Mouse (Mus musculus): ENCODE data around the gene Icam4.
"Not testable (repeated sequence)": the region's sequence is repeated elsewhere in the genome, so short reads cannot be mapped to it uniquely, and the experiment has no call there.

The Icam4 gene

DNA sequence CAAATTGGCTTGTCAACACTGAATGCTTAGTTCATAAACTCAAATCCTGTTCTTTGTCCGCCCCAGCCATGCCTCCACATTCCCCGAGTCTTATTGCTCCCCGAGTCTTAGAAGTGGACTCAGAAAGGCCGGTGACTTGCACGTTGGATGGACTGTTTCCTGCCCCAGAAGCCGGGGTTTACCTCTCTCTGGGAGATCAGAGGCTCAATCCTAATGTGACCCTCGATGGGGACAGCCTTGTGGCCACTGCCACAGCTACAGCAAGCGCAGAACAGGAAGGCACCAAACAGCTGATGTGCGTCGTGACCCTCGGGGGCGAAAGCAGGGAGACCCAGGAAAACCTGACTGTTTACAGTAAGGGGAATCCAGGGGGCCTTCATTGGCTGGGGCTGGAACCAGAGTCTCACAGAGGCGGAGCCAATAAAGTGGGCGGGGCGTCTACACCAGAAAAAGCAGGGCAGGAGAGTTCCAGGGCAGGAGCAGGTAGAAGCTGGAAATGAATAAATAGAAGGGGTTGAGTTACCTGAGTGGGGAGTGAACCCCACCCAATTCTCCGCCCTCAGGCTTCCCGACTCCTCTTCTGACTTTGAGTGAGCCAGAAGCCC, 5.4 kb downstream of the Icam4 start:
- no peak for DNase-seq (ENCODE audit: low read depth, low spot score)

DNA sequence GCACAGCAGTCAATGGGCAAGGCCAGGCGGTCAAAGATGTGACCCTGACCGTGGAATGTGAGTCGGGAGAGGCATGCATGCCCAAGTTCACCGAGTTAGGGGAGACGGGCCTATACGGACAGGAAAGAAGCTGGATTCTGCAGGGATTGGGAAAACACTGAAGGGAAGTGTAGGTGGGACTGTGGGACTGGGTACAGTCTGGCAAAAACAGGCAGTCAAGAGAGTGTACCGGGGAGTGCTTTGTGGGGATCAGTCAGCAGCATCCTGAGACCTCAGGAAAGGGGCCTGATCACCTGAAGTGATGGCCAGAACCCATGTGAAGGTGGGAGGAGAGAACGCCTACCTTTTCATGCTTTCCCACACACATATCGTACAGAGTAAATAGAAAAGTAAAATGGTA, 6.4 kb downstream of the Icam4 start:
- no peak for DNase-seq (ENCODE audit: low read depth, low spot score)

DNA sequence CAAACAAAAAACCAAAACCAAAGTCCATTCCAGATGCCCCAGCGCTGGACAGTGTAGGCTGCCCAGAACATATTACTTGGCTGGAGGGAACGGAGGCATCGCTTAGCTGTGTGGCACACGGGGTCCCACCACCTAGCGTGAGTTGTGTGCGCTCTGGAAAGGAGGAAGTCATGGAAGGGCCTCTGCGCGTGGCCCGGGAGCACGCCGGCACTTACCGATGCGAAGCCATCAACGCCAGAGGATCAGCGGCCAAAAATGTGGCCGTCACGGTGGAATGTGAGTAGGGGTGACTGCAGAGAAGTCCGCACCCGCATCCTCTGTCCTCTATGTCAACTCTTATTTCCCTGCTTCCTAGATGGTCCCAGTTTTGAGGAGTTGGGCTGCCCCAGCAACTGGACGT, 7.0 kb downstream of the Icam4 start:
- DNase-seq (ENCODE audit: low read depth, low spot score) = no peak

DNA sequence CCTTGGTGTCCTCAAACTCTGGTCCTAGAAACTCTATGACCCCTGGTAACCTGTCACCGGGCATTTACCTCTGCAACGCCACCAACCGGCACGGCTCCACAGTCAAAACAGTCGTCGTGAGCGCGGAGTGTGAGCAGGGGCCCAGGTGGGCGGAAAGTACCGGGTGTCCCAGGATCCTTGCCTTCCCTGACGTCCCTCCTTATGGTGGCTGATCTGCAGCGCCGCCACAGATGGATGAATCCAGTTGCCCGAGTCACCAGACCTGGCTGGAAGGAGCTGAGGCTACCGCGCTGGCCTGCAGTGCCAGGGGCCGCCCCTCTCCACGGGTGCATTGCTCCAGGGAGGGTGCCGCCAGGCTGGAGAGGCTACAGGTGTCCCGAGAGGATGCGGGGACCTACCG, 7.5 kb downstream of the Icam4 start:
- DNase-seq (ENCODE audit: low read depth, low spot score) = no peak

DNA sequence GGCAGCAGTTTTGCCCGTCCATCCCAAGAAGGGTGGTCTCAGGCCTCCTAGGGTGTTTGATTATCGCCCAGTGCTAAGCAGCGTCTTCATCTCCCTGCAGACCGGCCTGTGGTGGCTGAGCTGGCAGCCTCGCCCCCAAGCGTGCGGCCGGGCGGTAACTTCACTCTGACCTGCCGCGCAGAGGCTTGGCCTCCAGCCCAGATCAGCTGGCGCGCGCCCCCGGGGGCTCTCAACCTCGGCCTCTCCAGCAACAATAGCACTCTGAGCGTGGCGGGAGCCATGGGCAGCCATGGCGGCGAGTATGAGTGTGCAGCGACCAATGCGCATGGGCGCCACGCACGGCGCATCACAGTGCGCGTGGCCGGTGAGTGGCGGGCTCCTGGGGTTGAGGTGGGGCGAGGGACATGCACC, 8.3 kb downstream of the Icam4 start:
- DNase-seq (ENCODE audit: low read depth, low spot score) = no peak

DNA sequence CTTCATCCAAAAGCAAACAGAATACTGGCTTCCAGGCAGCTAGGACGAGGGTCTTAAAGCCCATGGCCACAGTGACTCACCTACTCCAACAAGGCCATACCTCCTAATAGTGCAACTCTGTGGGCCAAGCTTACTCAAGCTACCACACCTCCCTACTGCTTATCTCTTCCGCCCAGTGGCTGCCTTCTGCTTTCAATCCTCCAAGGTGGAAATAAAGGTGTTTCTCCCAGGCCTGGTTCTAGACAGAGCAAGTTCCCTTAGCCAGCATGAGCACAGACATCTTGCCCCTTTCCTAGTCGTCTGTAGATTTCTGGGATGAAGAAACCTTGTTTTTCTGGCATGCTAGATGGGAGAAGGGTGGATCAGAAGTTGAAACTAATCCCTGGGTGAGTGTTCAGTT, 10.6 kb downstream of the Icam4 start:
- DNase-seq (ENCODE audit: low read depth, low spot score) = no peak

DNA sequence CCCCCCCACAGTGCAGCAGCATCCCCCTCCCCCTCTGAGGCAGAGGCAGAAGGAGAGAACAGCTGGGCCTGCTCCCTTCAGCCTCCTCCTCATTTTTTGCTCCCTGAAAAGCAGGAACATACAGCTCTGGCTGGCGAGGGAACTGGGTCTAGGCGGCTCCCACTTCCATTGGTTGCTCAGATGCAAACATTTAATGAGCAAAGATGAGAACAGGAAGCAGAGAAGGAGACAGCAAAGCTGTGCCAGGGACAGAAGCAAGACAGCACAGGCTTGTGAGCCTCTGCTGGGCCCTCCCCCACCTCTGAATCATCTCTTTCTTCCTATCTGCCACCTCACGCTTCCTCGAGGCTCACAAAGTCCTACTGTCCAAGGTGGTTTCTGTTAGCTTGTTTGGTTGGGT, 12.1 kb downstream of the Icam4 start:
- peak; percentile 95 for DNase-seq (ENCODE audit: low read depth, low spot score)

DNA sequence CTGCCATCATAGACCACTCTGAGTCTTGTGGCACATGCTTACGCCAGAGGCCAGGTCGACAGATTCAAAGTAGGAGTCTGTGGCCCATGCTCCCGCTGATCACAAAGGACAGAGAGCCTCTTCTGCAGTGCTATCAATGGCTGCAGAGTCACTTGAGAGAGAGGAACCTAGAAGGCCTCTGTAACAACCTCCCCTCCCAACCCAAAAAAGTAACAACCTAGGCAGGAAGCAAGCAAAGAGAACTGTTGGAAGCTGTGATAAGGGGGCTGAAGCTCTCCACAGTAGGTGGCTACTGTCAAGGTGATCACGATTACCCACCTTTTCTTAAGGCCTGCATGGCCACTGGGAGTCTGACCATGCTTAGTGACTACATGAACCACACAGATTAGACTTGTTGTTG, 14.4 kb downstream of the Icam4 start:
- no peak for DNase-seq (ENCODE audit: low read depth, low spot score)

DNA sequence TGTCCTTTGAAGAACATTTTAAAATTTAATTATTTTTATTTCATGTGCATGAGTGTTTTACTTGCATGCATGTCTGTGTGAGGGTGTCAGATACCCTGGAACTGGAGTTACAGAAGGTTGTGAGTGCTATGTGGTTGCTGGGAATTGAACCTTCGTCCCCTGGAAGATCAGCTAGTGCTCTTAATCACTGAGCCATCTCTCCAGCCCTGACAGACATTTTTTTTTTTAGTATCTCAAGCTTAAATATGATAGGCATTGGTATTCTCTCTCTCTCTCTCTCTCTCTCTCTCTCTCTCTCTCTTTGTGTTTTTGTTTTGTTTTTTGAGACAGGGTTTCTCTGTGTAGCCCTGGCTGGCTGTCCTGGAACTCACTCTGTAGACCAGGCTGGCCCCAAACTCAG, 15.6 kb downstream of the Icam4 start:
- DNase-seq (ENCODE audit: low read depth, low spot score) = not testable (repeated sequence)

DNA sequence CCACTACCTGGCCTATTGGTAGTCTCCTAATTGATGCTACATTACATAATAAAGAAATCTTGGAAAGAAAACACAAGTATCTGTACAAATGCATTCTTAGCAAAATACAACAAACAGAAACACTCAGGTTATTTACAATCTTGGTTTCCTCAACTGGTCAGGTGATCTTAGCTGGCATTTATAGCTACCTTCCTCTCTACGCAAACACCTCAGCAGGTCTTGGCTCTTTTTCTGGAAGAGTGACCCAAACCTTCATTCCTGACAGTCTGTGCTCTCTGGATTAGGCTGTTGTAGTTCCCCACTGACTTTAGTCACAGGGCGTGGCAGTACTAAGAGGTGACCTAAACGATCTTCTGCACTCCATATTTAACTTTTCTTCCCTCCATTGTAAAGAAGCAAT, 16.1 kb downstream of the Icam4 start:
- DNase-seq (ENCODE audit: low read depth, low spot score) = no peak

DNA sequence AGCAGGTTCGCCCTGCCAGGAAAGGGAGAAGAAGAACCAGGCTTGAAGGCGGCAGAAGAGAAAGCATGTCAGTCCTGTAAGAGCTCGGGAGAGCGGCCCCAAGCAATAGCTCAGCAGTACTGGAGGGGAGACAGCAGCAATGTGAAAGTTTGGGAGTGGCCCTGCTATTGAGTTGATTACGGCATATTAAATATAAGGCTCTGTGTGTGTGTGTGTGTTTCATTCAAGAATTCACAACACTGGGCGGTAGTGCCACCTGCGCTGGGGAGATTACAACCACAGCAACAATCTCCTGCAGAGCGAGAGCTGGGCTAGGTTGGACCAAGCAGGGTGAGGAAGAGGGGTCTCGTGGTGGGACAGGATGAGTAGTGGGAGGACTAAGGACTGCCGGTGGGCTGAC, 22.4 kb downstream of the Icam4 start:
- DNase-seq (ENCODE audit: low read depth, low spot score) = no peak

DNA sequence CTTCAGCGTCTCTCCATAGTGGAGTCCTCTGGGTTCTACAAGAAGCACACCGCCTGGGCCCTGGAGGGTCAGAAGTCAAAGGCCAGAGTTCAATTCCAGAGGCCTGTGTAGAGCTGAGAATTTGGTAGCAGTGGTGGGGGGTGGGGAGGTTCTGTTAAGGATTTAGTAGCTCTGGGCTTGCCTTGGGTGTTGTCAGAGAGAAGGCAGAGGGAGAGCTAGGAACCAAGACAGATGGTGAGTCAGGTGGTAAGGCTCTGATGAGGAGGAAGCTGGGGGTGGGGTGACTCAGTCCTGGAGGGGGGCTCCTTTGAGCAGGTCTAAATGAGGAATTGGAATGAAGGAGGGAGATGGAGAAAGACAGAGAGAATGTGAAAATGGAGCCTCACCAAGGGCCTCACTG, 33.8 kb downstream of the Icam4 start:
- DNase-seq (ENCODE audit: low read depth, low spot score) = peak; percentile 92

DNA sequence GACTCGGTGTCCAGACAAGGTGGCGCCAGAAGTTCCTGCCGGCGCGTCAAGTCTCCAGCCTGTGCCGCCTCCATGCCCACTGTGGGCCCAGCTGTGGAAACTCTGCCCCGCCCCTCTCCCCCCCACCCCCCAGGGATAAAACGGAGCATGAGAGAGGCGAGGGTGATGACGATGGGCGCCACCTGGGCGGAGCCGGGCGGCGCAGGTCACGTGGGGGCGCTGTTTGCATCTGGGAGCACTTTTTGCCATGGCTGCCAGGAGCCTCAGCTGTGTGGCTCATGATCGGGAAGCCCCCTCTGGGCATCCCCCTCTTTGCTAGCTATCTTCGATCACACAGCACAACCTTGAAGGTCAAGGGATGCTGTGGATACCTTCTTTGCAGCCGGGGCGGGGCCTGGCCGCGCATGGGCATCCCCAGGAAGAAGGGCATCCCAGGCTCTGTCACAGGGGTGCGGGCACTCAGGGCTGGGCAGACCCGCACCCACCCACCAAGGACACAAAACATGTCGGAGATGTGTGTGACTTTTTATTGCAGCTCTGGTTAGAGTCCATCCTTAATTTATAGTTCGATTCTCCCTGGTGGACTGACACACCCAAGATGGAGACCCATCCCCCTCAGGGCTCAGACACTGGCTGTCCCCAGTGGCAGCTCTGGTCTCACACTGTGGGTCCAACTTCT, 38.0 kb downstream of the Icam4 start, which contains the start of gene Zglp1:
Gene Zglp1, minus strand, starts transcription at position 88 of the 679 bp plus-strand sequence.
- no peak for DNase-seq (ENCODE audit: low read depth, low spot score)

DNA sequence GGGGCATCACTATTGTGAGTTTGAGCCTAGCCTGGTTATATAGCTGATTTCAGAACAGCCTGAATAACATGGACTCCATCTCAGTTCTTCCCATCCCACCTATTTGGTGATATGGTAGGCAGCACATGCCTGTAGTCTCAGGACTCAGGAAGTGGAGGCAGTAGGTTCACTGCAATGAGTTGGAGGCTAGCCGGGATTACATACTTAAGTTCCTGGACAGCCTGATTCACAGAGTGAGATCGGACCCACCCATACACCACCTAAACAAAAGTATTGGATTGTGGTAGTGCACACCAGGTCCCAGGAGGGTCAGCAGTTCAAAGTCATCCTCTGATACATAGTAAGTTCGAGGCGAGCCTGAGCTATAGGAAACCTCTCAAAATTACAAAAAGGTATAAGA, 43.5 kb downstream of the Icam4 start:
- no peak for DNase-seq (ENCODE audit: low read depth, low spot score)

DNA sequence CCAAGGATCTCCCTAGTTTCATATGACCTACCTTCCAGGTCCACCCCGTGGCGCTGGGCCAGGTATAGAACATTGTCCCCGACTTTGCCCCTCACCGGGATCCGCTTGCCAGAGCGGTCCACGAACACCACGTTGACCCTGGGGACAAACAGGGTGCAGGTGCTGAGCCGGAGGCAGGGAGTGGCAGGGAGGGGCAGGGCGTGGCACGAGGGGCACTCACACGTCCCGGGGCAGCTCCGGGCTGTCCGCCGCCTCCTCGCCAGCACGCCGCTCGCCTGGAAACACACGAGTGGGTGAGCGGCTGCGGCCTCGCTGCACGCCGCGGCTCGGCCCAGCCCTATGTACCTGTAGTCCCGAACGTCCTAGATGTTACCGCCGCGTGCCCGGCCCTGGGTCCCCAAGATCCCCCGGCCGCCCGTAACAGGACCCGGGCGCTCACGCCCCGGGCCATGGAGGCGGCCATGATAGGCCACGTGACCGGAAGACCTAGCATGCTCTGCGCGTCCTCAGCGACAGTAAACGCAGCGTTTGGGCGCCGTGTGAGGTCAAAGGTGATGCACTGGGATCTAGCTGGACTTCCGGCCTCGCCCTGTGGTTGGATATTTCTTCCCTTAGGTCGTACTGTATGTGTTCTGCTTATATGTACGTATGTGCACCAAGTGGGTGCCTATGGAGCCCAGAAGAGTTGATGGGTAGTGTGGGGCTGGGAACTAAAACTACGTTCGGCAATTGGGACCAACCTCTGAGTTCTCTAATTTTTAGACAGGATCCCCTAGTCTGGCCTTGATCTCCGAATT, 44.1 kb downstream of the Icam4 start, which contains the start of the genes Gm49373 and Fdx1l:
Gene Gm49373, minus strand, starts transcription at position 53 of the 797 bp plus-strand sequence.
Gene Fdx1l, minus strand, starts transcription at position 571 of the 797 bp plus-strand sequence.
- peak; percentile 87 for DNase-seq (ENCODE audit: low read depth, low spot score)

DNA sequence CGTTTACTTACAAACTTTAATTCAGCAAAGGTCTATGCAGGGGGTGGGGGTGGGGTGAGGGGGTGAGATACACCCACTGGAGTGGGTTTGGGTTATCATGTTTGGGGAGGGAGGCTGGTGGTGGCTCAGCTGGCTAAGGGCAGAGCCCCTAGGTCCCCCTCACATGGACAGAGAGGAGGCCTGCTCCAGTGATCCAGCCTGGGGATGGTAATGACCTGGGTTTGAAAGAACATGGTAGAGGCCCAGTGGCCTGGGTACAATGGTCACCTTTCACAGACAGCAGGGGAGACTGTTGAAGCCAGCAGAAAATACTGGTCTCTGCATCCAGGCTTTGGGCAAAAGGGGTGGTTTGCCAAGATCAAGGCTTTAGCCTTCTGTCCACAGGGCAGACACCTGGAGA, 45.0 kb downstream of the Icam4 start:
- no peak for DNase-seq (ENCODE audit: low read depth, low spot score)

DNA sequence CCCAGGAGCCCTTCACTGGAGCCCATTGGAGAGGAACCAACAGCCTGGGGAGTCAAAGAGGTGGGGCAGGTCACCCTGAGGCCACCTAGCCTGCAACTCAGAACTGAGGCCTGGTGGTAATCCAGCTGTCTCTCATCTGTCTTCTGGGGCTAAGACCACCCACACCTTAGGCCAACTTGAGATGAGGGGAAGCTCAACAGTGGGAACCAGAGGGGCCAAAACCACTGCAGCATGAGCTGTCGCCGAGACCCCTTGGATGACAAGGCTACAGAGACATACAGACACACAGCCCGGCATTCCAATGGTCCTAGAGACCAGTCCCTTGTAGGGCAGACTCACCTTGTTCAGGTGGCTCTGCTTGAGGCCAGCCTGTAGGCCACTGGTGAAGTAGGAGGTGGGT, 46.5 kb downstream of the Icam4 start:
- DNase-seq (ENCODE audit: low read depth, low spot score) = no peak

All from telencephalon, adult 2 months (tissue).